Mouse (Mus musculus): ENCODE data around the gene Map3k21. TPM values are rescaled to one million over a fixed set of nuclear protein-coding genes. Genes with fewer than 3 reads are reported as not detected.

The Map3k21 gene
- total RNA-seq, 2 experiments from 2014 or later = 1.9 to 2.9 TPM

Other genes with a start within 250 kb of the Map3k21 start
- gene Map10, start 240.6 kb upstream of the Map3k21 start, total RNA-seq (2021) = 1 to 10 TPM; 3.6 to 5.3 TPM
- 10 to 100 TPM; 23.1 to 23.8 TPM for gene Ntpcr, start 180.5 kb upstream of the Map3k21 start, total RNA-seq (2021)
- 10 to 100 TPM; 87.6 to 97.2 TPM for gene Pcnx2, start 12.1 kb upstream of the Map3k21 start, total RNA-seq (2021)
- gene Kcnk1, start 84.7 kb downstream of the Map3k21 start, total RNA-seq (2021) = 100 to 1,000 TPM in 1 of 2 experiments, 10 to 100 TPM in 1; 86.8 to 102 TPM

All from left cerebral cortex, postnatal 36 days (tissue).